Mouse (Mus musculus) G1E (cell line): ENCODE results near the gene C2cd3.

Experiments used
- CTCF ChIP-seq: IDR thresholded peaks from 2 replicates; pipeline ENCODE4 v1.5.1; 2012; ENCODE audit warnings: low read depth, low read length, inconsistent platforms, mixed read lengths
- GATA1 ChIP-seq: IDR thresholded peaks from 2 replicates; pipeline ENCODE4 v1.6.1; 2012; ENCODE audit warnings: borderline replicate concordance, low read length, inconsistent platforms, mixed read lengths
- GATA2 ChIP-seq: IDR thresholded peaks from 2 replicates; pipeline ENCODE4 v1.6.1; 2012; ENCODE audit warnings: low read depth, low read length, inconsistent platforms, borderline replicate concordance
- POLR2AphosphoS5 ChIP-seq: IDR thresholded peaks from 2 replicates; pipeline ENCODE4 v1.6.1; 2012; ENCODE audit warnings: low read depth, low read length, inconsistent platforms; ENCODE audit not compliant: insufficient replicate concordance
- TAL1 ChIP-seq: conservative IDR thresholded peaks from 2 replicates; pipeline ENCODE4 v1.6.1; 2012; ENCODE audit warnings: low read depth, low read length, inconsistent platforms, mixed read lengths

DNA sequence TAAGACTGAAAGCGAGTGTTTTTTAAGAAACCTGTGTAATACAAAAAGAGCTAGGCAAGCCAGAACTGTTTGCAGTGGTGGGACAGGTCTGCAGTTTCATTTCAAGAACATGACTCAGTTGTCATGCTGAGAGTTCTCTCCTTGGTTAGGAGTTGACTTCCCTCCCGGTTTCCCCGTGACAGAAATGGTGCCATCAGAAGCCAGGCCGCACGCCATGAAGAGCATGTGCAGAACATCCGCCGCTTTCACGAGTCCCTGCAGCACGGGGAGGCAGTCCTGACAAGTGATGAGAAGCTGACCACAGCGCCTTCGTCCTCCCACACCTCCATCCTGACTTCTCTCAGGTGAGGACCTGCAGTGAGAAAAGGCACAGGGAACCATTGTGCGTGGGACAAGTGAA, 76.5 kb downstream of the C2cd3 start:
- no peak for TF ChIP-seq CTCF
- no peak for TF ChIP-seq GATA1
- TF ChIP-seq TAL1 = no peak
- TF ChIP-seq POLR2AphosphoS5 = no peak
- TF ChIP-seq GATA2 = no peak
